Mouse (Mus musculus): ENCODE results near the gene Slit3. TPM values are rescaled to one million over a fixed set of nuclear protein-coding genes. Genes with fewer than 3 reads are reported as not detected.
A peak's percentile ranks its signal among the peaks of the same experiment; 100 is the strongest.

Gene Slit3
- total RNA-seq (2022), result 10 to 100 TPM; 12.6 to 18.4 (median 15.0) TPM

- peak; percentile 36 for DNase-seq (ENCODE audit: low spot score)
These were observed at the start of gene Slit3 for GRCm38 (mm10) chr11:35120894-35121610. Gene Slit3 (plus strand): TSS chr11:35121224.

- no peak for DNase-seq (ENCODE audit: low spot score)
These were observed 49.6 kb upstream of the Slit3 start for GRCm38 (mm10) chr11:35071451-35071850.

- DNase-seq (ENCODE audit: low spot score), result no peak
These were observed 45.6 kb upstream of the Slit3 start for GRCm38 (mm10) chr11:35075411-35075810.

- DNase-seq (ENCODE audit: low spot score), result no peak
These were observed 40.4 kb upstream of the Slit3 start for GRCm38 (mm10) chr11:35080451-35081125.

GRCm38 (mm10) chr11:35082297-35082696 lies 38.7 kb upstream of the Slit3 start:
- DNase-seq (ENCODE audit: low spot score), result no peak

- no peak for DNase-seq (ENCODE audit: low spot score)
These were observed 38.0 kb upstream of the Slit3 start for GRCm38 (mm10) chr11:35083049-35083448.

- no peak for DNase-seq (ENCODE audit: low spot score)
These were observed 35.7 kb upstream of the Slit3 start for GRCm38 (mm10) chr11:35085351-35085750.

GRCm38 (mm10) chr11:35086029-35086428 lies 35.0 kb upstream of the Slit3 start:
- peak; percentile 33 for DNase-seq (ENCODE audit: low spot score)

- no peak for DNase-seq (ENCODE audit: low spot score)
These were observed 33.6 kb upstream of the Slit3 start for GRCm38 (mm10) chr11:35087454-35087853.

GRCm38 (mm10) chr11:35088136-35088535 lies 32.9 kb upstream of the Slit3 start:
- DNase-seq (ENCODE audit: low spot score), result no peak

- no peak for DNase-seq (ENCODE audit: low spot score)
These were observed 30.2 kb upstream of the Slit3 start for GRCm38 (mm10) chr11:35090629-35091335.

- no peak for DNase-seq (ENCODE audit: low spot score)
These were observed 24.5 kb upstream of the Slit3 start for GRCm38 (mm10) chr11:35096538-35096937.

- no peak for DNase-seq (ENCODE audit: low spot score)
These were observed 11.2 kb upstream of the Slit3 start for GRCm38 (mm10) chr11:35109781-35110180.

- no peak for DNase-seq (ENCODE audit: low spot score)
These were observed 10.2 kb upstream of the Slit3 start for GRCm38 (mm10) chr11:35110784-35111183.

GRCm38 (mm10) chr11:35113290-35113689 lies 7.7 kb upstream of the Slit3 start:
- no peak for DNase-seq (ENCODE audit: low spot score)

GRCm38 (mm10) chr11:35116436-35116835 lies 4.6 kb upstream of the Slit3 start:
- no peak for DNase-seq (ENCODE audit: low spot score)

GRCm38 (mm10) chr11:35117871-35118270 lies 3.2 kb upstream of the Slit3 start:
- no peak for DNase-seq (ENCODE audit: low spot score)

- no peak for DNase-seq (ENCODE audit: low spot score)
These were observed 2.3 kb upstream of the Slit3 start for GRCm38 (mm10) chr11:35118731-35119130.

- peak; percentile 71 for DNase-seq (ENCODE audit: low spot score)
These were observed 1.7 kb upstream of the Slit3 start for GRCm38 (mm10) chr11:35119360-35119759.

- no peak for DNase-seq (ENCODE audit: low spot score)
These were observed 948 bp upstream of the Slit3 start for GRCm38 (mm10) chr11:35120076-35120475.

GRCm38 (mm10) chr11:35121611-35121959 lies 561 bp downstream of the Slit3 start:
- no peak for DNase-seq (ENCODE audit: low spot score)

GRCm38 (mm10) chr11:35122091-35122811 lies 1.2 kb downstream of the Slit3 start:
- DNase-seq (ENCODE audit: low spot score), result no peak

All from heart, adult 8-10 months (tissue).